Mouse (Mus musculus): ENCODE results near the gene Pes1. TPM values are rescaled to one million over a fixed set of nuclear protein-coding genes. Genes with fewer than 3 reads are reported as not detected.

Gene Pes1
- total RNA-seq, 2 experiments from 2014 or later: 52.4 to 55.6 TPM

- no peak for DNase-seq (ENCODE audit: low spot score in 2 of 2)
These were observed 2.0 kb upstream of the Pes1 start for GRCm38 (mm10) chr11:3961761-3962160.

GRCm38 (mm10) chr11:3963155-3963554 lies 620 bp upstream of the Pes1 start:
- DNase-seq (ENCODE audit: low spot score in 2 of 2): no peak

- no peak for DNase-seq (ENCODE audit: low spot score in 2 of 2)
These were observed 819 bp downstream of the Pes1 start for GRCm38 (mm10) chr11:3964416-3965172.

GRCm38 (mm10) chr11:3969837-3970236 lies 6.1 kb downstream of the Pes1 start:
- peak in 1 of 2 experiments; percentile 13 for DNase-seq (ENCODE audit: low spot score in 2 of 2)

- DNase-seq (ENCODE audit: low spot score in 2 of 2): peak in 1 of 2 experiments; percentile 9
These were observed 6.6 kb downstream of the Pes1 start for GRCm38 (mm10) chr11:3970361-3970760.

GRCm38 (mm10) chr11:3973081-3973480 lies 9.3 kb downstream of the Pes1 start:
- DNase-seq (ENCODE audit: low spot score in 2 of 2): peak in 1 of 2 experiments; percentile 14

- DNase-seq (ENCODE audit: low spot score in 2 of 2): no peak
These were observed 10.5 kb downstream of the Pes1 start for GRCm38 (mm10) chr11:3974311-3974710.

- DNase-seq (ENCODE audit: low spot score in 2 of 2): no peak
These were observed 12.9 kb downstream of the Pes1 start, which contains the start of gene 4930556J24Rik for GRCm38 (mm10) chr11:3976678-3977077. TSS of gene 4930556J24Rik (minus strand) at chr11:3976778.

- DNase-seq (ENCODE audit: low spot score in 2 of 2): no peak
These were observed 14.6 kb downstream of the Pes1 start for GRCm38 (mm10) chr11:3978421-3978820.

- DNase-seq (ENCODE audit: low spot score in 2 of 2): no peak
These were observed 17.8 kb downstream of the Pes1 start for GRCm38 (mm10) chr11:3981536-3981935.

GRCm38 (mm10) chr11:3982275-3983209 lies 18.8 kb downstream of the Pes1 start:
- DNase-seq (ENCODE audit: low spot score in 2 of 2): no peak

- no peak for DNase-seq (ENCODE audit: low spot score in 2 of 2)
These were observed 19.6 kb downstream of the Pes1 start, which contains the start of gene Gal3st1 for GRCm38 (mm10) chr11:3983291-3983862. TSS of gene Gal3st1 (plus strand) at chr11:3983636.

- no peak for DNase-seq (ENCODE audit: low spot score in 2 of 2)
These were observed 20.3 kb downstream of the Pes1 start for GRCm38 (mm10) chr11:3983863-3984745.

GRCm38 (mm10) chr11:3989748-3990147 lies 26.0 kb downstream of the Pes1 start:
- DNase-seq (ENCODE audit: low spot score in 2 of 2): no peak

GRCm38 (mm10) chr11:3993132-3993531 lies 29.4 kb downstream of the Pes1 start:
- no peak for DNase-seq (ENCODE audit: low spot score in 2 of 2)

GRCm38 (mm10) chr11:3993914-3994313 lies 30.1 kb downstream of the Pes1 start:
- DNase-seq (ENCODE audit: low spot score in 2 of 2): no peak

GRCm38 (mm10) chr11:3995511-3995910 lies 31.7 kb downstream of the Pes1 start:
- no peak for DNase-seq (ENCODE audit: low spot score in 2 of 2)

GRCm38 (mm10) chr11:3996840-3997239 lies 33.1 kb downstream of the Pes1 start:
- DNase-seq (ENCODE audit: low spot score in 2 of 2): no peak

GRCm38 (mm10) chr11:3997978-3998720 lies 34.4 kb downstream of the Pes1 start:
- no peak for DNase-seq (ENCODE audit: low spot score in 2 of 2)

- no peak for DNase-seq (ENCODE audit: low spot score in 2 of 2)
These were observed 35.8 kb downstream of the Pes1 start for GRCm38 (mm10) chr11:3999547-3999946.
